ENCODE assay signal across 22 mouse cellular contexts in genomic region chr13:97883629-97884028, GRCm38 (mm10).
"Had no signal": no experiment of that assay in that cellular context is flagged by ENCODE, and none has a peak within 500 bp of the region (broad histone marks: within the 10 kb centered on the region; RNA-seq: fewer than 3 reads in every experiment).

No protein-coding gene starts in this region.

- H3K36me3 ChIP-seq: kidney, embryonic 15.5 days; limb, embryonic 12.5 days; limb, embryonic 15.5 days; midbrain, embryonic 12.5 days; midbrain, embryonic 15.5 days; neural tube, embryonic 12.5 days; neural tube, embryonic 15.5 days had no signal

- H3K27ac ChIP-seq: kidney, embryonic 15.5 days; left cerebral cortex, adult 2 months; limb, embryonic 12.5 days; limb, embryonic 15.5 days; liver, embryonic 14.5 days; midbrain, embryonic 12.5 days; midbrain, embryonic 15.5 days; neural tube, embryonic 12.5 days; neural tube, embryonic 15.5 days; stomach, postnatal 0 days had no signal

- H3K9me3 ChIP-seq: kidney, embryonic 15.5 days; limb, embryonic 12.5 days; limb, embryonic 15.5 days; midbrain, embryonic 12.5 days; midbrain, embryonic 15.5 days; neural tube, embryonic 12.5 days; neural tube, embryonic 15.5 days had no signal

- DNase-seq: kidney, adult 8-10 months; kidney, postnatal 10 days; kidney, postnatal 36 days; layer of hippocampus, postnatal 36 days; liver, postnatal 0 days; right cerebral cortex, adult 18-20 months; right cerebral cortex, postnatal 14 days; right cerebral cortex, postnatal 4 days; thymus, adult 2 months; thymus, postnatal 14 days had no signal

- H3K4me2 ChIP-seq: kidney, embryonic 15.5 days; limb, embryonic 12.5 days; limb, embryonic 15.5 days; liver, embryonic 11.5 days; midbrain, embryonic 12.5 days; midbrain, embryonic 15.5 days; neural tube, embryonic 12.5 days; neural tube, embryonic 15.5 days had no signal

- H3K27me3 ChIP-seq: kidney, embryonic 15.5 days; limb, embryonic 12.5 days; limb, embryonic 15.5 days; midbrain, embryonic 15.5 days; neural tube, embryonic 12.5 days; neural tube, embryonic 15.5 days had no signal

- H3K9ac ChIP-seq: kidney, embryonic 15.5 days; limb, embryonic 12.5 days; limb, embryonic 15.5 days; liver, embryonic 14.5 days; liver, postnatal 0 days; midbrain, embryonic 12.5 days; midbrain, embryonic 15.5 days; neural tube, embryonic 12.5 days; neural tube, embryonic 15.5 days had no signal

- H3K4me3 ChIP-seq: kidney, embryonic 15.5 days; left cerebral cortex, adult 2 months; limb, embryonic 12.5 days; limb, embryonic 15.5 days; midbrain, embryonic 12.5 days; midbrain, embryonic 15.5 days; neural tube, embryonic 12.5 days; neural tube, embryonic 15.5 days had no signal

- ATAC-seq: intestine, postnatal 0 days; liver, postnatal 0 days; midbrain, embryonic 15.5 days had no signal
